Mouse (Mus musculus): ENCODE measurements around the gene Emc4. TPM values are rescaled to one million over a fixed set of nuclear protein-coding genes. Genes with fewer than 3 reads are reported as not detected.

Emc4 gene
- total RNA-seq, 2 experiments from 2014 or later, result 65.4 to 71.6 TPM

DNA sequence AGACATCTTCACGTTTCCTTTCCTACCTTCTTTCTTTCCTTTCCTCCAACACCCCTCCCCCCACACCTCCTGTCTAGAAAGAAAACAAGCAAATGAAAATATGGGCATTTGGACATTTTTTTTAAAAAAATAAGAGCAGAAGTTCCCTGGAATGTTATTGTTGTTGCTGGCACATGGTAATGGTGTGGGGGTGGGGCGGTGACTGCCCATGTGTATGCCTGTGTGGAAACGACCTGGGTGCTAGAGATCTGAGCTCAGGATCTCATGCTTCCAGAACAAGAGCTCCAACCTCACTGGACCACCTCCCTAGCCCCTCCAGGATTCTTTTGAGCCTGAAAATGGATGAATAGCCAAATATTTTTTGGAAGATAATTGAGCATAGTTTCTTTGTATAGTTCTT lies 26.7 kb downstream of the Emc4 start:
- no peak for DNase-seq (ENCODE audit: low spot score in 2 of 2)

DNA sequence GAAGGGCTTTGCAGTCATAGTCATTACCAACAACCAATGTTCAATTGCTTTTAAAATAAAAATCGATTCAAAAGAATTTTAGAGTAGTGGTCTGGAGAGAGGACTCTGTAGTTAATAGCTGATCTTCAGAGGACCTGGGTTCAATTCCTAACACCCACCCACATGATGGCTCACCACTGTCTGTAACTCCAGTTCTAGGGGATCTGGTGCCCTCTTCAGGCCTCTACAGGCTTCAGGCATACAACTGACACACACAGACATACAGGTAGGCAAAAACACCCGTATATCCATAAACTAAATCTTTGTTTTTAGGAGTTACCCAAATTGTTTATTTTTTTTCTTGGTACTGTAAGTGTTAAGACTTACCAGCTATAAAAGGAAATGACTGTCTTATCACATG lies 28.1 kb downstream of the Emc4 start:
- no peak for DNase-seq (ENCODE audit: low spot score in 2 of 2)

DNA sequence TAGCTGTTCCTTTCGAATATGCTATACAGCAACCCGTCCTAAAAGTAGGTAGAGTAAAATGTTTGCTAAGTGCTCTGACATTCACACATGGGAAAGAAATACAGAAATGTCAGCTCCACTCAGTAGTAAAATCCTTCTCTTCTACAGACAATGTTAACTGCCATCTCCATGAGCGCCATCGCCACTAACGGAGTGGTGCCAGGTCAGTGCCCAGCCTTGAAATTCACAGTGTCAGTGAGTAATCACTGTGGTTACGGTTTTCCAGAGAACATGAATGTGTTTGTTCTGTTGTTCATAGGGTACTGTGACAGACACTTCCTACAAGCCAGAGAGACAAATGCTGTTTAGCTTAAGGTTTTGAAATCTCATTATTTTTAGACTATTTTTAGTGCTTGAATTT lies 30.6 kb downstream of the Emc4 start:
- DNase-seq (ENCODE audit: low spot score in 2 of 2), result no peak

DNA sequence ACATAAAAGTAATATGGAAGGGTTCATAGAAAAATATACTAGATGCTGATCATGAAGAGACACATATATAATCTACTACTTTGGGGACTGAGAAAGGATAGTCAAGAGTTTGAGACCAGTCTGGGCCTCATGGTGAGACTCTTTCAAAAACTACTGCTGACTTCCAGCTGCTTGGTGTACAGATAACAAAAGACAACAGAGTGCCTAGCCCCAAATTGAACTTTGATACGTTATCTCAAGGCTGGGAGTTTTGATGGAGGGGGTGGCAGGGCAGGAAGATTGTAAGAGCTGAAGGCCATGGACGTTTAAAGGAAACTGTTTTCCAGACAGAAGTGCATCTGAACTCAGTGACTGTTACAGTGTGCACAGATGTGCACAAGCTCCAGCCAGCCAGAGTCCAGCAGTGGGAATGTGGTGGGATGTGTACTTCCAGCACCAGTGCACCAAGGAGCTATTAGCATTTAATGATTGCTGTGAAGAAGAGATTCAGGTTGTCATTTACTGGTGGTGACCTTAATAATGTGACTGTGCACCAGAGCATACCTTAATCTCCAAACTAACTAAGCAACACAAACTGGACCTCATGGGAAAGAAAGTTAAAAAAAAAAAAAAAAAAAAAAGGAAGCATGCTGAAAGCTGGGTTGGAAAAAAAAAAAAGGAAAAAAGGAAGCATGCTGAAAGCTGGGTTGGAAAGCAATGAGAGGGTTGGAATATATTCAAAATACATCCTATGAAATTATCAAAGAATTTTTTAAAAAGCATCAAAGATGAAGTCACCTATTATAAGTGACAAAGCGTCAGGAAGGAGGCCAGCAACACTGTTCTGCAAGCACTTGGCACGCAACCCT lies 35.6 kb downstream of the Emc4 start:
- no peak for DNase-seq (ENCODE audit: low spot score in 2 of 2)

DNA sequence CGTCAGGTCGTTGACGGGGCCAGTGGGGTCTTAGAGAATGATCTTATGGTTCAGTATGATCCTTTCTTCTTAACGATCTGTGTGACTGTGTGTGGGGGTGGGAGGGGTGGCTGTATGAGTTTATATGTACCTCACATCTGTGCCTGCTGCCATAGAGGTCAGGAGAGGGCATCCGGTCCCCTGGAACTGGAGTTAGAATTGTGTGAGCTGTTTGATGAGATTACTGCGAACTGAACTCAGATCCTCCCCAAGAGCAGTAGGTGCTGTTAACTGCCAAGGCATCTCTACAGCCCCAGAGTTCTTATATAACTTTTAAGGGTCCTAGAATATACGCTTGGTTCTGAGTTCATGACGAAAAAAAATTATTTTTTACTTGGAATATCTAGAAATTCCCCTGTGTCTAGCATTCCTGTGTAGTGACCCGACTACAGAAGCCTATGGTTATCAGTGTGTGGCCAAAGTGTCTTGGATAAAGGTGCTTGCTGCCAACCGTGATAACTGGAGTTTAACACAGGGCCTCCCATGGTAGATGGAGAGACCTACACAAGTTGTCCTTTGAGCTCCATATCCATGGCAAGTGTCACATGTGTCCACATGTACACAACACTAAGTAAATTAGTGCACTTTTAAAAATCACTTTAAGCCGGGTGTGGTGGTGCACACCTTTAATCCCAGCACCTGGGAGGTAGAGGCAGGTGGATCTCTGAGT lies 39.6 kb downstream of the Emc4 start:
- DNase-seq (ENCODE audit: low spot score in 2 of 2), result no peak

DNA sequence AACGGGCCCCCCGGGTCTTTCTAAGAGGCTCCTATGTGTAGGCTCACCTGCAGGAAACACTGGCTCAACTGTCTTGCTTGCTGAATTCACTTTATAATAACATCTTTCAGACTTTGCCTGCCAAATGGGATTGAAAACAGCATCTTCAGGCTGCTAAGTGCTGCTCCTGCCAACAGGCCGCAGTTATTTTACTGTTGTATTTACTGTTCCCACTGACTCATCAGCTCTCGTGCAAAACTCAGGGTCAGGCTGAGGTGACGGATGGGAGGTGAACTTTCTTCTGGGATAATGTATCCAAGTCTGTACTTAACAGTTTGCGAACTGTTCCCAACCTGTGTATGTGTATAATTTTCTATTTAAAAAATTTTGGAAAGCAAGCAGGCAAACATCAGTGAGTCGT lies 48.9 kb downstream of the Emc4 start:
- no peak for DNase-seq (ENCODE audit: low spot score in 2 of 2)

DNA sequence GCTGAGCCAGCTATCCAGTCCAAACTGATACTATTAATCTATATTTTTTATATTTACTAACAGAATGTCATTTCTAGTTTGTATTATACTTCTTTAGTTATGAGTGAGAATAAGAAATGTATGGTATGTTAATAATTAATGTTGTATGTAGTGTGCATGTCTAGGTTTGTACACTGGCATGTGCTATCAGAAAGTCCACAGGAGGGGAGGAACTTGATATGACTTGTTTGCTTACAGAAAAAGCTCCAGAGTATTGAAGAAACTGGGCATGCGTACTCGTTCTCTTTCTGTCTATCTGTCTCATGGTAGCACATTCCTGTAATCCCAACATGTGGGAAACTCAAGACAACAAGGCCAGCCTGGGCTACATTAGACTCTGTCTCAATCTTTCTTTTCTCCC lies 49.6 kb downstream of the Emc4 start:
- no peak for DNase-seq (ENCODE audit: low spot score in 2 of 2)

DNA sequence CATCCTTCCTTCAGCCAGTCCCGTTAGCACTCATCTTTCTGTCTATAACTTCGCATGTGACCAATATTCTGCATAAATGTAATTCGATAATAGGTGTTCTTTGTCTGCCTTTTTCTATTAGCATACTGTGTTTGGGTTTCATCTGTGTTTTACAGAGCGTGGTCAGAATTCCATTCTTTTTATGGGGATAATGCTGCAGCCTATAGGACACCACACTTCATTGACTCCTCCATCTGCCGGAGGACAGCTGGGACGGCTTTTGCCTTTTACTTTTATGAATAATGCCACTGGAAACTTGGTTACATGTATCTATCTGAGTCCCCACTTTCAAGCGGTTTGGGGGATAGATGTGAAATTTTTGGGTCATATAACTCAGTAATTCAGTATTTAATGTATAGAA lies 52.2 kb downstream of the Emc4 start:
- no peak for DNase-seq (ENCODE audit: low spot score in 2 of 2)

Other genes with a start within 250 kb of the Emc4 start
- not detected for gene Olfr1316, start 233.1 kb downstream of the Emc4 start, total RNA-seq (2021)
- not detected for gene Olfr1317, start 227.7 kb downstream of the Emc4 start, total RNA-seq (2021)
- gene Olfr1318, start 213.8 kb downstream of the Emc4 start, total RNA-seq (2021), result not detected
- gene Lpcat4, start 128.6 kb downstream of the Emc4 start, total RNA-seq (2021), result 1 to 10 TPM; 5.0 to 5.5 TPM
- not detected for gene Nutm1, start 108.7 kb downstream of the Emc4 start, total RNA-seq (2021)
- 10 to 100 TPM; 51.2 to 52.0 TPM for gene Nop10, start 106.1 kb downstream of the Emc4 start, total RNA-seq (2021)
- 10 to 100 TPM; 41.1 to 50.6 TPM for gene Slc12a6, start 102.2 kb downstream of the Emc4 start, total RNA-seq (2021)
- gene Gm21985, start 101.7 kb downstream of the Emc4 start, total RNA-seq (2021), result not detected
- gene Katnbl1, start 11.2 kb upstream of the Emc4 start, total RNA-seq (2021), result 10 to 100 TPM; 14.7 to 15.5 TPM
- gene Emc7, start 87.0 kb upstream of the Emc4 start, total RNA-seq (2021), result 10 to 100 TPM; 15.1 to 16.7 TPM
- not detected for gene Chrm5, start 112.7 kb upstream of the Emc4 start, total RNA-seq (2021)
- 10 to 100 TPM; 13.7 to 14.4 TPM for gene Aven, start 124.9 kb upstream of the Emc4 start, total RNA-seq (2021)

Measured in gastrocnemius, postnatal 4 days (tissue).